Mouse (Mus musculus): ENCODE data around the gene Cep97. TPM values are rescaled to one million over a fixed set of nuclear protein-coding genes. Genes with fewer than 3 reads are reported as not detected.
"Not testable (repeated sequence)": the region's sequence is repeated elsewhere in the genome, so short reads cannot be mapped to it uniquely, and the experiment has no call there.

The Cep97 gene
- polyA plus RNA-seq, 1 experiment from 2014 or later, result 10.2 TPM

DNA sequence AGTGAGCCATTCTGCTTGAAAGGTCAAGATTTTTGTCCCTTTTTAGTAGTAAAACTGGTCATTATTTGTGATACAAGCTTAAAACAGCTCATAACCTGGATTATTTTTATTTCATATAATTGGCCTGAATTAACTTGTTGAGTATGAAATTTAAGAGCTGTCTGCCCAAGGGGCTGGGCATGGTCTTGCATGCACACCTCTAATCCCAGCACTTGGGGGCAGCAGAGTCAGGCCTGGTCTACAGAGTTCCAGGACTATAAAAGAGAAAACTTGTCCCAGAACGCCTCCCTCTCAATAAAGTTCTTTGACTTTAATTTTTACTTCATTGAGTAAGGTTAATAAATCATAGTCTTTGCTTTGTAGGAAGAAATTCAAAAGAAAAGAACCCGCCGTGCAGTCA is 34.5 kb upstream of the Cep97 start:
- peak; percentile 52 for DNase-seq (ENCODE audit: low spot score)
- H3K27ac ChIP-seq (replicated peaks; ENCODE audit: low read depth, low read length), result no peak overlapping the region
- H3K9me3 ChIP-seq (ENCODE audit: control insufficient read depth, low read length), result no peaks in the 10 kb centered on the region
- no peak overlapping the region for H3K4me3 ChIP-seq (ENCODE audit: low read depth, low read length)
- ATAC-seq (ENCODE audit: low read depth), result no peak
- peaks cover 9% of the 10 kb centered on the region; the same call in 1 of the 2 replicates for H3K4me1 ChIP-seq (ENCODE audit: control insufficient read depth, insufficient read depth, low read length)
- H3K27me3 ChIP-seq (replicated peaks; ENCODE audit: control insufficient read depth, insufficient read depth, low read length), result no peaks in the 10 kb centered on the region
- peaks cover 56% of the 10 kb centered on the region for H3K36me3 ChIP-seq (ENCODE audit: control insufficient read depth, insufficient read depth, low read length)
- H3K4me2 ChIP-seq (ENCODE audit: low read depth, low read length), result no peak overlapping the region
- H3K9ac ChIP-seq (ENCODE audit: low read depth, low read length), result no peak overlapping the region
- 83% methylated on average over 3 of the region's 3 CpGs for WGBS

DNA sequence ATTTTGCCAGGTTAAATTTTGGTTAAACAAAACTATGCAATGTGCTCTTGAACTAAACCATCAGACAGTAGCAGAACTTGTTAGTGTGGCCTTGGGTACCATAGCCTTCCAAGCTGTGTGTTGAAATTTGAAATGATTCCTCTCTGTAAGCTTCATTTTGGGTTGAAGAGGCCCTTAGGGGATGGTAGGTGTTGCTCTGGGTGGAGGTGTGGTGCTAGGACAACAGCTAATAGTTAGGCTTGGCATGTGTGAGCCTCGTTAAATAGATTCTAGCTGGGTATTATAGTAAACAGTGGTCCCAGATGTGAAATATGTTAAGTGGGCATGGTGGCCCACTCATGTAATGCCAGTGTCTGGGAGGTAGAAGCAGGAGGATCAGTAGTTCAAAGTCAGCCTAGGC is 32.6 kb upstream of the Cep97 start:
- Histone ChIP-seq H3K36me3 (ENCODE audit: control insufficient read depth, insufficient read depth, low read length) (peaks cover 48% of the 10 kb centered on the region), H3K4me1 (ENCODE audit: control insufficient read depth, insufficient read depth, low read length) (peaks cover 3% of the 10 kb centered on the region; the same call in 1 of the 2 replicates), H3K27me3 (replicated peaks; ENCODE audit: control insufficient read depth, insufficient read depth, low read length) (no peaks in the 10 kb centered on the region), H3K9me3 (ENCODE audit: control insufficient read depth, low read length) (no peaks in the 10 kb centered on the region), H3K4me2 (ENCODE audit: low read depth, low read length) (peak overlapping the region; percentile 96), H3K27ac (replicated peaks; ENCODE audit: low read depth, low read length) (no peak overlapping the region), H3K9ac (ENCODE audit: low read depth, low read length) (peak overlapping the region; percentile 98), H3K4me3 (ENCODE audit: low read depth, low read length) (peak overlapping the region; percentile 92)
- WGBS, result 19% methylated on average over 1 of the region's 1 CpGs
- DNase-seq (ENCODE audit: low spot score) (no peak), ATAC-seq (ENCODE audit: low read depth) (no peak)

DNA sequence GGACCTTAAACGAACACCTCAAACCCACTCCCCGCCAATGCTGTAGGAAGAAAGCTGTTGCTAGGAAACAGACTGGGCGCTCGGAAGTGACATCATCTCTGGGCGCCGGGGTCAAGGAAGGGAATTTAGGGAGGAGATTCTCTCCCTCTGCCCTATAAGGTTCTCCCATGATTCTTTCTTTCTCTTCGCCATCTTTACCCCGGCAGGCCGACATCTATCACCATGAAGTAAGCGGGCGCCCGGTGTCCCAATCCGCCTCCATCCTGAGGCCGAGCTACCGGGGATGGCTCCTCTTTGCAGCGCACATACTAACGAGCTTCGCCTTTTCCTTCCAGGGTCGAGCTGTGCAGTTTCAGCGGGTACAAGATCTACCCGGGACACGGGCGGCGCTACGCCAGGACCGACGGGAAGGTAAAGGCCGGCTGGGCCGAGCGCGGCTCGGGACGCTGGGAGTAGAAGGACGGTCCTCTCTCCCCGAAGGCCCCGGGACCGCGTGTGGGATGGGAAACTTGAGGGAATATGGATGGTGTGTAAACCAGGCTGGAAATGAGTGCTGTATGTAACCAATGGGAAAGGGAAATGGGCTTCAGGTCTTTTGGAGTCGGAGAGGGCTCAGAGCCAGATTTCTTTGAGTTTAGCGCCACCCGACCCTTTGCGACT is 31.7 kb upstream of the Cep97 start, which contains the start of gene Rpl24:
Rpl24 (plus strand) TSS at position 64 of the 660 bp plus-strand sequence.
- DNase-seq (ENCODE audit: low spot score) (peak; percentile 96), ATAC-seq (ENCODE audit: low read depth) (peak; percentile 95)
- peaks cover 39% of the 10 kb centered on the region for H3K36me3 ChIP-seq (ENCODE audit: control insufficient read depth, insufficient read depth, low read length)
- peak within 1 kb of the TSS; percentile 96 for H3K4me2 ChIP-seq (ENCODE audit: low read depth, low read length)
- H3K27me3 ChIP-seq (replicated peaks; ENCODE audit: control insufficient read depth, insufficient read depth, low read length), result no peaks in the 10 kb centered on the region
- peak within 1 kb of the TSS; percentile 92 for H3K4me3 ChIP-seq (ENCODE audit: low read depth, low read length)
- H3K9me3 ChIP-seq (ENCODE audit: control insufficient read depth, low read length), result no peaks in the 10 kb centered on the region
- H3K4me1 ChIP-seq (ENCODE audit: control insufficient read depth, insufficient read depth, low read length), result peaks cover 3% of the 10 kb centered on the region; the same call in 1 of the 2 replicates
- H3K27ac ChIP-seq (replicated peaks; ENCODE audit: low read depth, low read length), result peak within 1 kb of the TSS; percentile 89
- WGBS, result 0% methylated on average over 42 of the region's 42 CpGs
- H3K9ac ChIP-seq (ENCODE audit: low read depth, low read length), result peak within 1 kb of the TSS; percentile 98

DNA sequence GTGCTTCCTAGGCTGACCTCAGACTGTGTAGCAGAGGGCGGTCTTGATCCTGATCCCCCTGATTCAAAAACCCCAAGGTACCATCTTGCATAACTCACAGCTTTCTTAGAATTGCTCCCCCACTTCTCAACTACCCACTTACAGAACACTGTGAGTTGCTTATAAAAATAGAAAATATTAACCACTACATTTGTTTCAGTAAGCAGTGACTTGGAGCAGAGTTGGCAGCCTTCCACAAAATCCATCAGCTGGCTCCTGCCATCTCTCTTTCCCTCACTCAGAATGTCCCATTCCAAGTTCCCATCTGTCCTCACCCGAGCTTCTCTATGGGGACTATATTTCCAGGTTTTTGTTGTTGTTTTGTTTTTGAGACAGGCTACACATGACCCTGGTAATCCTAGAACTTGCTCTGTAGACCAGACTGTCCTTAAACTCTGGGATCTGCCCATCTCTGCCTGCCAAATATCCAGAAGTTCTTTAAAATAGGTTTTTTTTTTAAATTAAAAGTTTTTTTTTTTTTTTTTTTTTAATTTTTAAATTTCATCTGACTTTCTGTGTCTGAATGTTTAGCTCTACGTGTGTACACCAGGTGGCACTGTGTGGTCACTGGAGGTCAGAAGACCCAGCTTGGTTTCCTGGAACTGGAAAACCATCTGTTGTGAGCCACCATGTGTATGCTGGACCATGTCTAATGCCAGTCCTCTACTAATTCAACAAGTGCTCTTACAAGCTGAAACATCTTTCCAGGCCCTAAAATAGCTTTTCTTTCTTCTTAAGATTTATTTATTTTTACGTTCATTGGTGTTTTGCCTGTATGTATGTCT is 29.7 kb upstream of the Cep97 start:
- H3K27me3 ChIP-seq (replicated peaks; ENCODE audit: control insufficient read depth, insufficient read depth, low read length), result no peaks in the 10 kb centered on the region
- peaks cover 19% of the 10 kb centered on the region for H3K36me3 ChIP-seq (ENCODE audit: control insufficient read depth, insufficient read depth, low read length)
- peak; percentile 65 for DNase-seq (ENCODE audit: low spot score)
- H3K9ac ChIP-seq (ENCODE audit: low read depth, low read length), result no peak overlapping the region
- peaks cover 3% of the 10 kb centered on the region; the same call in 1 of the 2 replicates for H3K4me1 ChIP-seq (ENCODE audit: control insufficient read depth, insufficient read depth, low read length)
- ATAC-seq (ENCODE audit: low read depth), result no peak
- no peak overlapping the region for H3K4me3 ChIP-seq (ENCODE audit: low read depth, low read length)
- H3K27ac ChIP-seq (replicated peaks; ENCODE audit: low read depth, low read length), result no peak overlapping the region
- 62% methylated on average over 4 of the region's 4 CpGs for whole genome bisulfite sequencing
- no peak overlapping the region for H3K4me2 ChIP-seq (ENCODE audit: low read depth, low read length)
- no peaks in the 10 kb centered on the region for H3K9me3 ChIP-seq (ENCODE audit: control insufficient read depth, low read length)

DNA sequence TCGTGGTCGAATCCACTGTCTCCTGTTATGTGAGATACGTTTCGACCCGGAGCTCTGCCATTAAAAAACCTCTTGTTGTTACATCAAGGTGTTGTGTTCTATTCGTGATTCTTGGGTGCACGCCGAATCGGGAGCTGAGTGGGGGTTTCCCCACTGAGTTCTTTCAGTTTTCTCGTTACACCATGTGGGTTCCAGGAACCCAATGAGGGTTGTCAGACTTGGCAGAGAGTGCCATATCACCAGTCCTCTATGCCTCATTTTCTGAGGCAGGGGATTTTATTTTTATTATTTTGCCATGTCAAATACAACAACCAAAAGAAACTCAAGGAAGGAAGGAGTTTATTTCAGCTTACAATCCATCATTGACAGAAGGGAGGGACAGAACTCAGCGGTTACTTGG is 28.4 kb upstream of the Cep97 start:
- DNase-seq (ENCODE audit: low spot score); H3K27me3 ChIP-seq (replicated peaks; ENCODE audit: control insufficient read depth, insufficient read depth, low read length); H3K4me3 ChIP-seq (ENCODE audit: low read depth, low read length); H3K27ac ChIP-seq (replicated peaks; ENCODE audit: low read depth, low read length); H3K9me3 ChIP-seq (ENCODE audit: control insufficient read depth, low read length); ATAC-seq (ENCODE audit: low read depth); H3K4me2 ChIP-seq (ENCODE audit: low read depth, low read length); H3K9ac ChIP-seq (ENCODE audit: low read depth, low read length); H3K4me1 ChIP-seq (ENCODE audit: control insufficient read depth, insufficient read depth, low read length); H3K36me3 ChIP-seq (ENCODE audit: control insufficient read depth, insufficient read depth, low read length): not testable (repeated sequence)
- 79% methylated on average over 6 of the region's 11 CpGs for WGBS

DNA sequence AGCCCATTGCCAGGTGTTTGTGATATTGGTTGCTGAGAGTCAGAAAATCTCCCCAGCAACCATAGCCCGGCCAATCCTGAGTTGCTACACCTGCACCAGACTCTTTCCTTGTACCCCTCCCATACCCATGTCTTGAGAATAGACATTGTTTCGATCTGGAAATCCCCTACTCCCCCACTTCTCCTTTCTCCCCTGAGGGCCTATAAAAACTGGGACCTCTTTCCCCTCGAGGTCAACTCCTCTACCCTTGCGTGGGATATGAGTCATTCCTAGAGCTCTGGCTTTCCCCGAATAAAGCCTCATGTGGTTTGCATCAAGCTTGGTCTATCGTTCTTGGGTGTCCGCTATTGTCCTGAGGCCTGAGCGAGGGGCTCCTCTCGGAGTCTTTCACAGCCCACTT is 19.5 kb upstream of the Cep97 start:
- not testable (repeated sequence) for H3K27ac ChIP-seq (replicated peaks; ENCODE audit: low read depth, low read length); ATAC-seq (ENCODE audit: low read depth); H3K9me3 ChIP-seq (ENCODE audit: control insufficient read depth, low read length); H3K4me3 ChIP-seq (ENCODE audit: low read depth, low read length); H3K4me2 ChIP-seq (ENCODE audit: low read depth, low read length); DNase-seq (ENCODE audit: low spot score); H3K4me1 ChIP-seq (ENCODE audit: control insufficient read depth, insufficient read depth, low read length); H3K27me3 ChIP-seq (replicated peaks; ENCODE audit: control insufficient read depth, insufficient read depth, low read length); H3K9ac ChIP-seq (ENCODE audit: low read depth, low read length); H3K36me3 ChIP-seq (ENCODE audit: control insufficient read depth, insufficient read depth, low read length)
- 91% methylated on average over 9 of the region's 9 CpGs for WGBS

DNA sequence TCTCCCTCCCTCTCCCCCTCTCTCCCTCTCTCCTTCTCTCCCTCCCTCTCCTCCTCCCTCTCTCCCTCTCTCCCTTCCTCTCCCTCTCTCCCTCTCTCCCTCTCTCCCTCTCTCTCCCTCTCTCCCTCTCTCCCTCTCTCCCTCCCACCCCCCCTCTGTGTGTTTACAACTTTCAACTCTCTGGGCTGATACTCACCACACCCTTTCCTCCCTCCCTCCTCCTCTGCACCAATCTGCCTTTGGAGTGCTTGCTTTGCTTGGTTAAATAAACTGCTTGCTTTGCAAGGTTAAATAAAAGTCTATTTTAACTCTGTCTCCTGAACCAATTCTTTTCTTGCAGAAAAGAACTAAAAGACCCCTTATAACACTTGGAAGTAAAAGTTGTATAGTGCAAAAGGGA is 18.1 kb upstream of the Cep97 start:
- ATAC-seq (ENCODE audit: low read depth), result no peak
- no peak overlapping the region for H3K9ac ChIP-seq (ENCODE audit: low read depth, low read length)
- H3K4me3 ChIP-seq (ENCODE audit: low read depth, low read length), result no peak overlapping the region
- no peaks in the 10 kb centered on the region for H3K4me1 ChIP-seq (ENCODE audit: control insufficient read depth, insufficient read depth, low read length)
- H3K4me2 ChIP-seq (ENCODE audit: low read depth, low read length), result no peak overlapping the region
- DNase-seq (ENCODE audit: low spot score), result no peak
- no peaks in the 10 kb centered on the region for H3K9me3 ChIP-seq (ENCODE audit: control insufficient read depth, low read length)
- no peak overlapping the region for H3K27ac ChIP-seq (replicated peaks; ENCODE audit: low read depth, low read length)
- no peaks in the 10 kb centered on the region for H3K27me3 ChIP-seq (replicated peaks; ENCODE audit: control insufficient read depth, insufficient read depth, low read length)
- no peaks in the 10 kb centered on the region for H3K36me3 ChIP-seq (ENCODE audit: control insufficient read depth, insufficient read depth, low read length)

DNA sequence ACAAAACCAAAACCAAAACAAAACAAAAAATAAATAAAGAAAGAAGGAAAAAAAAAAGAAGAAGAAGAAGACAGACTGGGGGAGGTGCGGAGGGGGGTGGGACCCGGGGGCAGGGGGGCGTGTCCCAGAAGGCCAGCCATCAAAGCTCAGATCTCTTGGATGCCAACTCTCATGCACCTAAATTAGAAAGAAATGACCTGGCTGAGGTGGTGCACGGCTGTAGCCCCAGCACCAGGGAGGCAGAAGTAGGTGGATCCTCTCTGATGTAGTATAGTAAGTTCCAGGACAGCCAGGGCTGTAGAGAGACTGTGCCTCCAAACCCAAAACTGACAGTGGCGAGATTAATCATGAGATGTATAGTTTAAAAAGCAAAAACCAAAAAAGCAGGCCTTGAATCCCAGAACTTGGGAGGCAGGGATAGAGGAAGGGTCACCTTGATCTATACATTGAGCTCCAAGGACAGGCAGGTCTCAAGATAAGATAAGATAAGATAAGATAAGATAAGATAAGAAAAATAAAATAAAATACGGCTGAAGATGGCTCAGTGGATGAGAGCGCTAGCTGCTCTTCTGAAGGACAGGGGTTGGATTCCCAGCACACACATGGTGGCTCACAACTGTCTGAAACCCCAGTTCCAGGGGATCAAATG is 17.1 kb upstream of the Cep97 start:
- WGBS, result 71% methylated on average over 7 of the region's 7 CpGs
- Histone ChIP-seq H3K4me1 (ENCODE audit: control insufficient read depth, insufficient read depth, low read length) (no peaks in the 10 kb centered on the region), H3K4me2 (ENCODE audit: low read depth, low read length) (no peak overlapping the region), H3K4me3 (ENCODE audit: low read depth, low read length) (no peak overlapping the region), H3K36me3 (ENCODE audit: control insufficient read depth, insufficient read depth, low read length) (no peaks in the 10 kb centered on the region), H3K9me3 (ENCODE audit: control insufficient read depth, low read length) (no peaks in the 10 kb centered on the region), H3K27me3 (replicated peaks; ENCODE audit: control insufficient read depth, insufficient read depth, low read length) (no peaks in the 10 kb centered on the region), H3K27ac (replicated peaks; ENCODE audit: low read depth, low read length) (no peak overlapping the region), H3K9ac (ENCODE audit: low read depth, low read length) (no peak overlapping the region)
- ATAC-seq (ENCODE audit: low read depth) (no peak), DNase-seq (ENCODE audit: low spot score) (no peak)

Measured in embryonic facial prominence, embryonic 14.5 days (tissue).